Mouse (Mus musculus) E14TG2a.4 (cell line): ENCODE measurements at regions not wholly inside any gene's neighbourhood (a gene's known extent, or its start where the extent isn't known, plus 50 kb on each side); places are given as distances from the start of the nearest gene placed in this dataset.

Experiments
- H3K27me3 ChIP-seq: 2 replicates; pipeline ENCODE4 v1.6.1; 2014; ENCODE audit warnings: low read length, control low read depth; ENCODE audit not compliant: insufficient read depth
- H3K36me3 ChIP-seq: 2 replicates; pipeline ENCODE4 v1.6.1; 2014; ENCODE audit warnings: low read length, control low read depth; ENCODE audit not compliant: insufficient read depth
- H3K4me1 ChIP-seq: replicated peaks from 2 replicates; pipeline ENCODE4 v1.6.1; 2014; ENCODE audit warnings: low read depth, low read length, control low read depth
- H3K4me3 ChIP-seq: replicated peaks from 2 replicates; pipeline ENCODE4 v1.5.1; 2014; ENCODE audit warnings: mild to moderate bottlenecking, low read length
- H3K9me3 ChIP-seq: 2 replicates; pipeline ENCODE4 v1.6.1; 2014; ENCODE audit warnings: low read length, control low read depth
- CTCF ChIP-seq: conservative IDR thresholded peaks from 2 replicates; pipeline ENCODE4 v1.5.1; 2014; ENCODE audit warnings: low read length
- NANOG ChIP-seq: IDR thresholded peaks from 2 replicates; pipeline ENCODE4 v1.6.1; 2014; ENCODE audit warnings: borderline replicate concordance, low read length, mixed read lengths
- POU5F1 ChIP-seq: IDR thresholded peaks from 2 replicates; pipeline ENCODE4 v1.6.1; 2014; ENCODE audit warnings: low read length, borderline replicate concordance

DNA sequence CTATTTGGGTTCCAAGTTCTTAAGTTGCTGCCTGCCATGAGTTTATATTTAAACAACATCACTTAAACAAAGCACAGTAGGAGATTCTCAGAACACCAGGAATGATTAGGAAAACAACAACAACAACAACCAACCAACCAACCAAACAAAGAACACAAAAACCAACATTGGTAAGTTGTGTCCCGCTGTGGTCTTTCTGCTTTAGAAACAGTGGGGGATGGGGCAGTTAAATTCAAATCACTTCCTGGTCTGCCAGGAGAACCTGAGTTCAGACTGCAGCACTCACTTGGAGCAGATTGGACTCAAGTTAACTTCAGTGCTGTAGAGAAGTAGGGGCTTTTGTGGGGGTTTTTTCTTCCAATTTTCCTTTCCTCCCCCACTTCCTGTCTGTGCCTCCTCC is 210.6 kb downstream of the Stk31 start:
- TF ChIP-seq CTCF, result no peak
- Histone ChIP-seq H3K4me3 (no peak overlapping the region), H3K9me3 (no peaks in the 10 kb centered on the region), H3K4me1 (0 out of 2 replicates have a peak, but pooled peaks cover 4% of the 10 kb centered on the region), H3K36me3 (no peaks in the 10 kb centered on the region), H3K27me3 (no peaks in the 10 kb centered on the region)

DNA sequence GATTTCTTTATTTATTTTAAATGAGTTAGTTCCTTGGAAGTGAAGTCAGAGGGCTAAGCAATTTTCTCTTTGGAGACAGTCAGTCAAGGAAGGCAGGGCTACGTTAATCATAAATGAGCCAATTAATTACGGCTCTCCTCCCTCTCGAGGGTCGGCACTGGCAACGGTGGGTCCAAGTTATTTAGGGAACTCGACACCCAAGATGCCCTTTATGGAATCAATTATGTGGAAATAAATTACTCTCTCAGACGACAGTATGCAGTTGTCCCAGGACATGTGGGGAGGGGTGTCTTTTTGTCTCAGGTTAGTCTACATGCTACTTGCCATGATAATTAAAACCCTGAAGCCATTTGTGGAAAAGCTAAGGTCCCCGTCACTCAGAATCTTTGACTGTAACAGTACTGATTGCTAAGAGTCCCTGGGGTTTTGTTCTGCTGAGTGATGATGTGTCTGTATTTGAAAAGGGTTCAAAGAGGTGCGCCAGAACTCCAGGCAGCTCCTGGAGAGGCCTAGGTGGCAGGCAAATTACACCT is 211.3 kb downstream of the Stk31 start:
- no peaks in the 10 kb centered on the region for H3K36me3 ChIP-seq
- no peak overlapping the region for H3K4me3 ChIP-seq
- H3K9me3 ChIP-seq, result no peaks in the 10 kb centered on the region
- no peaks in the 10 kb centered on the region for H3K27me3 ChIP-seq
- no peak for TF ChIP-seq NANOG
- TF ChIP-seq POU5F1, result no peak
- TF ChIP-seq CTCF, result no peak
- 0 out of 2 replicates have a peak, but pooled peaks cover 4% of the 10 kb centered on the region for H3K4me1 ChIP-seq

DNA sequence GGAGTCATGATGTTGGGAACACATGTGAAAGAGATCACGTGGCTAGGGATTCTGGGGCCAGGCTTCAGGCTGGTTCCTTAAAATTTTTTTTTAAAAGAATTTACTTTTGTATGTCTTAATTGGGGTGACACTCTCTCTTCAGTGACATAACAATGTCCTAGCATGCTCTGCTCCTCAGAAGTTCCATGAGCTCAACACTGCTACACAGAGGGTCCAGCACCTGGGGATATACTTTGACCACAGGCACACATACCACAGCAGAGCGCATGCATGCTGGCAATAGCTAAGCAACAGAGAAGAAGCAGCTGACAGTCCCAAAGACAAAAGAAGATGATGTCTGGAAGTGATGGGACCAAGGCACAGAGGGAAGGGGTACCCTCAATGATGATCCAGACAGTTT is 198.4 kb upstream of the Npy start:
- TF ChIP-seq POU5F1 (no peak), NANOG (no peak), CTCF (no peak)
- H3K36me3 ChIP-seq, result no peaks in the 10 kb centered on the region

DNA sequence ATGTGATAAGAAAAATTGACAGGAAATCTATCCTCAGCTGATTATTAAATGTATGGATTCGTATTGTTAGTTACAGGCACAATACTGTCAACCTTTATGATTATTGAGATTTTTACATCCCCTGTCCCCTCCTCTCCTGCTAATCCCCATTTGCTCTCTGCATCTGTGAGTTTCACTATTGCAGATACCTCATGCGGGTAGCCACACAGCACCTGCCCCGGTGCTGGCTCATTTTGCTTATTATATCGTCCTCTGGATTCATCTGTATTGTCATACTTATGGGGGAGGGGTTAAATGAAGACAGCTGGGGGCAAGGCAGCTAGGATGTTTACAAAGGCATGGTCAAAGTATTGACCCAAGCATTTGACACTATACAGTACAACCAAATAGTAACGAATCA is 197.9 kb upstream of the Npy start:
- no peaks in the 10 kb centered on the region for H3K27me3 ChIP-seq
- H3K36me3 ChIP-seq, result no peaks in the 10 kb centered on the region
- no peaks in the 10 kb centered on the region for H3K4me1 ChIP-seq

More for the DNA sequence above, 198.4 kb upstream of the Npy start:
- Histone ChIP-seq H3K4me3 (no peak overlapping the region), H3K4me1 (no peaks in the 10 kb centered on the region), H3K9me3 (no peaks in the 10 kb centered on the region), H3K27me3 (no peaks in the 10 kb centered on the region)

DNA sequence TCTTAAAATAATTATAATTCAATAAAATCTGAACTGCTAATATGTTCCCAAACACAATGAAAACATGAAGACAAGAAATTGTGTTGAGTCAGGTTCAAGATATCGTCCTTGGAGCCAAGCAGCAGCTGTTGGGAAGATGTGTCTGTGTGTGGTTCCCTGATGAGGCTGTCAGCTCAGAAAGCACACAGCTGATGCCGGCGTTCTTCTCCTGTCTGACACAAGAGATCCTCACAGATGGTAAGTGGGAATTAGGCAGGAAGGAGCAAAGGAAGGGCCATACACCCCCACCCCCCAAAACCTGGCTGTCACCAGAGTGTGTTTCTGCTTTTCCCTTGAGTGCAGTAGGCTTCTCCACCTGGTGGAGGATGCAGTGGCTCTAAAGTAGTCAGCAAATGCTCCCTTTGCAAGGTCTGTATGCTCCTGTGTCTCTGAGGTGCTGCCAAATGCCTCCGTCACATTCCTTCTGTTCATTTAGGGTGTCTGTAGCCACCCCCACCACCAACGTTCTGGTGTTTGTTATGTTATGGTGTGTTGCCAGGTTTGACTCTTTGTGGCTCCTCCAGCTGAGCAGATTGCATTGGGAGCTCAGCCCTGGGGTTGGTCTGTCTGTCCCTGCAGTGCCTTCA is 188.9 kb upstream of the Npy start:
- Histone ChIP-seq H3K27me3 (no peaks in the 10 kb centered on the region), H3K4me1 (peaks cover 7% of the 10 kb centered on the region), H3K9me3 (no peaks in the 10 kb centered on the region), H3K36me3 (no peaks in the 10 kb centered on the region), H3K4me3 (no peak overlapping the region)
- TF ChIP-seq CTCF (no peak), POU5F1 (no peak), NANOG (no peak)

More for the DNA sequence above, 197.9 kb upstream of the Npy start:
- H3K9me3 ChIP-seq, result no peaks in the 10 kb centered on the region
- no peak overlapping the region for H3K4me3 ChIP-seq
- TF ChIP-seq POU5F1 (no peak), NANOG (no peak), CTCF (no peak)

DNA sequence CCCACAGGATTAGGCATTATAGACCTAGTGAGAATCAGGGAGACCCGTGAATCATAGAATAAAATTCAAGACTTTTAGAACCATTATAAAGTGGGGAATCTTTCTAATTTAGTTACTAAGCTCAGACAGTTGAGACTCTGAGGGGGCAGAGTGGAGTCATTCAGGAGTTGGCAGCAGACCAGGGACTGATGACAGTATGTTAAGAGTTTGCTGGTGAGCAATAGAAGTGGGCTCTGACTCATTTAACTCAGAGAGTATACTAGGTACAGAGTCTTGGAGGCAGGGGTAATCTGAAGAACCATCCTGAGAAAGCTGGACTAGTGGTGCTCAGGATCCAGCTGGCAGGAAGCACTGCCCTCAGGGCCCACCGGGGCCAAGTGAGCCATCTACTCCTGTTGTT is 184.9 kb upstream of the Npy start:
- H3K4me1 ChIP-seq, result peaks cover 7% of the 10 kb centered on the region
- H3K4me3 ChIP-seq, result no peak overlapping the region
- TF ChIP-seq CTCF (no peak), NANOG (no peak), POU5F1 (no peak)
- H3K9me3 ChIP-seq, result peaks cover 3% of the 10 kb centered on the region; the same call in 1 of the 2 replicates
- H3K27me3 ChIP-seq, result no peaks in the 10 kb centered on the region
- H3K36me3 ChIP-seq, result no peaks in the 10 kb centered on the region

DNA sequence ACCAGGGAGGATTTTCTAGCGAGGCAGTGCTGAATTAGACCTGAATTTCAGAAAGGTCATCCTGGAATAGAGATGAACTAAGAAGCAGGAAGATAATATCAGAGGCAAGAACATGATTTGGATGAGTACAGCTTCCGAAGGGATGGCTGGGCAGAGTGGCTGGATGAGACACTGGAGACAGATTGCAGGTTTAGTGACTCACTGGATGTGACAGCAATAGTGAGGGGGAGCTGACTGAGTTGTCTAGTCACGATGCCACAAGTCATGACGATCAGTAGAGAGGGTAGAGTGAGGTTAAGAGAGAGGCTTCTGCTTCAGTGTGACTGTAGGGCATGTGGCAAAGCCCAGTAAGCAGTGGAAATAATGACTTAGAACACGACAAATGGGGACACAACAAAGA is 181.3 kb upstream of the Npy start:
- H3K4me3 ChIP-seq, result no peak overlapping the region
- no peaks in the 10 kb centered on the region for H3K4me1 ChIP-seq
- H3K9me3 ChIP-seq, result peaks cover 3% of the 10 kb centered on the region; the same call in 1 of the 2 replicates
- TF ChIP-seq NANOG (no peak), CTCF (no peak), POU5F1 (no peak)
- H3K36me3 ChIP-seq, result no peaks in the 10 kb centered on the region
- no peaks in the 10 kb centered on the region for H3K27me3 ChIP-seq

DNA sequence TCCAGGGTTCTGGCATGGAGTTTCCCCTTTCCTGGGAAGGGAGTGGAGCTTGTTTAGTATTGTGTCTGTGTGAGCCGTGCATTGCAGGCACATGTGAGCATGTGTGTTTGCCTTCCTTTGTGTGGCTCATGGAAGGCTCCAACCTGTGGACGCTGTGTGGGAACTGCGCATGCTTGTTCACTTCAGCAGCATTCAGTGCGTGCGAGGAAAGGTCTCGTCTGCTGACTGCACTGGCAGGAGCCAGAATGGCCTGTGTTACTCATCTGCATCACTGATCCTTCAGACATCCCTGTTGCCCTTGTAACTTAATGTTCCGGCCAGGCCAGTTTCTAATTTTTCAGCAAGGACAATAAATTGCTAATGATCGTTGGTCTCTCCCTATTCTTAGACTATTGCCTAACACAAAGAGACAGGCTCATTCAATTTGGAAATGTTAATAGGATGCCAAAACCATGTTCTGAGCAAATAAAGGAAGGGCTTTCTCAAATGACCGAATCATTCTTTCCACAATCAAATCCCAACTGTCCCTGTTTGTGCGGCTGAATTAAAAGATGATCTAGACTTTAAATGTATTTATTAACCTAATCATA is 167.9 kb upstream of the Npy start:
- H3K4me3 ChIP-seq, result no peak overlapping the region
- no peak for TF ChIP-seq NANOG
- TF ChIP-seq CTCF, result no peak
- TF ChIP-seq POU5F1, result no peak
- H3K9me3 ChIP-seq, result peaks cover 1% of the 10 kb centered on the region; the same call in 1 of the 2 replicates
- no peaks in the 10 kb centered on the region for H3K36me3 ChIP-seq
- H3K4me1 ChIP-seq, result no peaks in the 10 kb centered on the region
- H3K27me3 ChIP-seq, result no peaks in the 10 kb centered on the region
